Mouse (Mus musculus) bone marrow macrophage, adult 2 months (primary cell): ENCODE data around the gene Tas2r135. TPM values are rescaled to one million over a fixed set of nuclear protein-coding genes. Genes with fewer than 3 reads are reported as not detected.

ENCODE experiments used
- H3K27ac ChIP-seq: 2 replicates; pipeline ENCODE4 v1.5.1; 2012; ENCODE audit warnings: low read depth, low read length; ENCODE audit not compliant: insufficient read depth
- H3K4me1 ChIP-seq: 2 replicates; pipeline ENCODE4 v1.6.1; 2012; ENCODE audit warnings: low read length; ENCODE audit not compliant: control insufficient read depth, insufficient read depth
- H3K4me3 ChIP-seq: 2 replicates; pipeline ENCODE4 v1.5.1; 2012; ENCODE audit warnings: mild to moderate bottlenecking, low read length, moderate library complexity; ENCODE audit not compliant: insufficient read depth
- CTCF ChIP-seq: IDR thresholded peaks from 2 replicates; pipeline ENCODE4 v1.5.1; 2012; ENCODE audit warnings: low read depth, mild to moderate bottlenecking, low read length, moderate library complexity
- POLR2A ChIP-seq: IDR thresholded peaks from 2 replicates; pipeline ENCODE4 v1.6.1; 2012; ENCODE audit warnings: mild to moderate bottlenecking, low read depth, low read length, borderline replicate concordance
- polyA plus RNA-seq: library from polyadenylated mRNA; stranded (reverse); fragments of >200 nt; gene quantifications from 2 replicates; pipeline ENCODE4 v1.2.4, GENCODE M21; 2012; ENCODE audit not compliant: missing spikeins, insufficient read depth, insufficient read length

Tas2r135 gene
- polyA plus RNA-seq, result not detected in 2 replicates

- H3K27ac ChIP-seq, result no peak within 1 kb of the TSS
- H3K4me1 ChIP-seq, result no peaks in the 10 kb centered on the region
- no peak within 1 kb of the TSS for H3K4me3 ChIP-seq
- TF ChIP-seq POLR2A (no peak), CTCF (no peak)
Measured at GRCm38 (mm10) chr6:42405134-42405533, at the start of gene Tas2r135. TSS of gene Tas2r135 (plus strand) at chr6:42405434.

GRCm38 (mm10) chr6:42355794-42356600 is 49.2 kb upstream of the Tas2r135 start:
- no peak overlapping the region for H3K27ac ChIP-seq
- H3K4me1 ChIP-seq, result peaks cover 37% of the 10 kb centered on the region
- H3K4me3 ChIP-seq, result no peak overlapping the region
- no peak for TF ChIP-seq POLR2A
- TF ChIP-seq CTCF, result no peak

- Histone ChIP-seq H3K27ac (no peak overlapping the region), H3K4me1 (peaks cover 28% of the 10 kb centered on the region), H3K4me3 (no peak overlapping the region)
- TF ChIP-seq CTCF, result no peak
- no peak for TF ChIP-seq POLR2A
Measured at GRCm38 (mm10) chr6:42356913-42357312, 48.3 kb upstream of the Tas2r135 start.

- no peak overlapping the region for H3K27ac ChIP-seq
- TF ChIP-seq POLR2A, result no peak
- no peak for TF ChIP-seq CTCF
- H3K4me3 ChIP-seq, result no peak overlapping the region
- H3K4me1 ChIP-seq, result peaks cover 18% of the 10 kb centered on the region
Measured at GRCm38 (mm10) chr6:42357901-42358300, 47.3 kb upstream of the Tas2r135 start.

- Histone ChIP-seq H3K27ac (no peak overlapping the region), H3K4me3 (no peak overlapping the region), H3K4me1 (peaks cover 12% of the 10 kb centered on the region)
- TF ChIP-seq CTCF (no peak), POLR2A (no peak)
Measured at GRCm38 (mm10) chr6:42358901-42359300, 46.3 kb upstream of the Tas2r135 start.

GRCm38 (mm10) chr6:42359364-42360147 is 45.7 kb upstream of the Tas2r135 start:
- Histone ChIP-seq H3K4me1 (peaks cover 7% of the 10 kb centered on the region), H3K27ac (no peak overlapping the region), H3K4me3 (no peak overlapping the region)
- TF ChIP-seq POLR2A (no peak), CTCF (no peak)

GRCm38 (mm10) chr6:42360231-42360840 is 44.9 kb upstream of the Tas2r135 start:
- no peak overlapping the region for H3K27ac ChIP-seq
- TF ChIP-seq CTCF, result no peak
- no peak for TF ChIP-seq POLR2A
- no peaks in the 10 kb centered on the region for H3K4me1 ChIP-seq

GRCm38 (mm10) chr6:42361041-42361895 is 44.0 kb upstream of the Tas2r135 start:
- H3K4me3 ChIP-seq, result no peak overlapping the region
- H3K27ac ChIP-seq, result no peak overlapping the region
- TF ChIP-seq POLR2A (no peak), CTCF (no peak)
- no peaks in the 10 kb centered on the region for H3K4me1 ChIP-seq

More at GRCm38 (mm10) chr6:42360231-42360840, 44.9 kb upstream of the Tas2r135 start:
- H3K4me3 ChIP-seq, result no peak overlapping the region

- Histone ChIP-seq H3K4me1 (no peaks in the 10 kb centered on the region), H3K4me3 (no peak overlapping the region), H3K27ac (no peak overlapping the region)
- TF ChIP-seq POLR2A, result no peak
- TF ChIP-seq CTCF, result no peak
Measured at GRCm38 (mm10) chr6:42362074-42362473, 43.2 kb upstream of the Tas2r135 start.

GRCm38 (mm10) chr6:42362497-42362896 is 42.7 kb upstream of the Tas2r135 start:
- Histone ChIP-seq H3K4me3 (no peak overlapping the region), H3K27ac (no peak overlapping the region), H3K4me1 (no peaks in the 10 kb centered on the region)
- no peak for TF ChIP-seq POLR2A
